Mouse (Mus musculus) left cerebral cortex, postnatal 14 days (tissue): ENCODE measurements at regions not wholly inside any gene's neighbourhood (a gene's known extent, or its start where the extent isn't known, plus 50 kb on each side); places are given as distances from the start of the nearest gene placed in this dataset.

Experiments used
- DNase-seq, 2 experiments: peaks; one replicate each; pipeline ENCODE4 v3.0.0; 2021 to 2022; ENCODE audit warnings: low spot score in 2 of 2, mixed read lengths in 1 of 2
- intact Hi-C: fragments of 180-260 bp; cut with DNase I; formaldehyde crosslinking; loops from one replicate; pipeline ENCODE4 v1.15.1; 2025

GRCm38 (mm10) chr19:21106766-21107165 lies 152.8 kb upstream of the Tmc1 start:
- no peak for DNase-seq
- intact Hi-C loops, result no loop called here

GRCm38 (mm10) chr19:21106241-21106669 lies 152.3 kb upstream of the Tmc1 start:
- intact Hi-C loops, result no loop called here
- DNase-seq, result no peak

- intact Hi-C loops, result no loop called here
- no peak for DNase-seq
Measured at GRCm38 (mm10) chr19:21105004-21105403, 151.0 kb upstream of the Tmc1 start.

- no peak for DNase-seq
- intact Hi-C loops, result no loop called here
Measured at GRCm38 (mm10) chr19:21104462-21104936, 150.5 kb upstream of the Tmc1 start.

GRCm38 (mm10) chr19:21077771-21078548 lies 124.0 kb upstream of the Tmc1 start:
- DNase-seq, result no peak
- intact Hi-C loops, result no loop called here

- no peak for DNase-seq
- intact Hi-C loops, result no loop called here
Measured at GRCm38 (mm10) chr19:21068381-21068780, 114.4 kb upstream of the Tmc1 start.

- intact Hi-C loops, result no loop called here
- DNase-seq, result peak in 1 of 2 experiments; percentile 19
Measured at GRCm38 (mm10) chr19:21066432-21067113, 112.6 kb upstream of the Tmc1 start.

- intact Hi-C loops, result no loop called here
- DNase-seq, result peak; percentile 48 to 59
Measured at GRCm38 (mm10) chr19:21064902-21065301, 110.9 kb upstream of the Tmc1 start.

- DNase-seq, result no peak
- intact Hi-C loops, result no loop called here
Measured at GRCm38 (mm10) chr19:21053597-21054544, 99.9 kb upstream of the Tmc1 start.

- intact Hi-C loops, result no loop called here
Measured at GRCm38 (mm10) chr19:21052771-21053170, 98.8 kb upstream of the Tmc1 start.

GRCm38 (mm10) chr19:21051872-21052271 lies 97.9 kb upstream of the Tmc1 start:
- DNase-seq, result no peak
- intact Hi-C loops, result no loop called here

More at GRCm38 (mm10) chr19:21052771-21053170, 98.8 kb upstream of the Tmc1 start:
- no peak for DNase-seq

- DNase-seq, result no peak
- intact Hi-C loops, result no loop called here
Measured at GRCm38 (mm10) chr19:21050994-21051721, 97.2 kb upstream of the Tmc1 start.

GRCm38 (mm10) chr19:21049301-21049700 lies 95.3 kb upstream of the Tmc1 start:
- no peak for DNase-seq
- intact Hi-C loops, result no loop called here

- no peak for DNase-seq
- intact Hi-C loops, result no loop called here
Measured at GRCm38 (mm10) chr19:21045565-21045964, 91.6 kb upstream of the Tmc1 start.

- no peak for DNase-seq
- intact Hi-C loops, result no loop called here
Measured at GRCm38 (mm10) chr19:21043958-21044357, 90.0 kb upstream of the Tmc1 start.

GRCm38 (mm10) chr19:21042536-21042935 lies 88.5 kb upstream of the Tmc1 start:
- no peak for DNase-seq
- intact Hi-C loops, result no loop called here

- DNase-seq, result peak; percentile 44 to 52
- intact Hi-C loops, result loop anchor here (5.0 to 10.0 kb wide), 3 partner anchors 235 to 525 kb away; partner anchors contain the start of gene Zfand5
Measured at GRCm38 (mm10) chr19:21037448-21038077, 83.6 kb upstream of the Tmc1 start.
